Mouse (Mus musculus): ENCODE results near the gene Zdhhc13. TPM values are rescaled to one million over a fixed set of nuclear protein-coding genes. Genes with fewer than 3 reads are reported as not detected.

The Zdhhc13 gene
- polyA plus RNA-seq, 1 experiment = not detected

- no peak overlapping the region for H3K4me3 ChIP-seq (ENCODE audit: insufficient read depth, low read depth, low read length)
- no peaks in the 10 kb centered on the region for H3K4me1 ChIP-seq (ENCODE audit: control insufficient read depth, insufficient read depth, low read length)
- no peak for TF ChIP-seq POLR2A (IDR thresholded peaks at IDR 0.05; ENCODE audit: insufficient read depth, low read depth, low read length)
- no peak for TF ChIP-seq CTCF (IDR thresholded peaks at IDR 0.05; ENCODE audit: insufficient read depth, low read depth, low read length)
- no peak overlapping the region for H3K27ac ChIP-seq (ENCODE audit: insufficient read depth, low read depth, low read length)
- WGBS = 81% methylated on average over 1 of the region's 1 CpGs
Observed at GRCm38 (mm10) chr7:48760789-48761188, 28.0 kb upstream of the Zdhhc13 start.

GRCm38 (mm10) chr7:48762289-48762688, 26.5 kb upstream of the Zdhhc13 start:
- 74% methylated on average over 1 of the region's 1 CpGs for WGBS
- Histone ChIP-seq H3K4me3 (ENCODE audit: insufficient read depth, low read depth, low read length) (no peak overlapping the region), H3K4me1 (ENCODE audit: control insufficient read depth, insufficient read depth, low read length) (no peaks in the 10 kb centered on the region), H3K27ac (ENCODE audit: insufficient read depth, low read depth, low read length) (no peak overlapping the region)
- TF ChIP-seq CTCF (IDR thresholded peaks at IDR 0.05; ENCODE audit: insufficient read depth, low read depth, low read length) (no peak), POLR2A (IDR thresholded peaks at IDR 0.05; ENCODE audit: insufficient read depth, low read depth, low read length) (no peak)

DNA sequence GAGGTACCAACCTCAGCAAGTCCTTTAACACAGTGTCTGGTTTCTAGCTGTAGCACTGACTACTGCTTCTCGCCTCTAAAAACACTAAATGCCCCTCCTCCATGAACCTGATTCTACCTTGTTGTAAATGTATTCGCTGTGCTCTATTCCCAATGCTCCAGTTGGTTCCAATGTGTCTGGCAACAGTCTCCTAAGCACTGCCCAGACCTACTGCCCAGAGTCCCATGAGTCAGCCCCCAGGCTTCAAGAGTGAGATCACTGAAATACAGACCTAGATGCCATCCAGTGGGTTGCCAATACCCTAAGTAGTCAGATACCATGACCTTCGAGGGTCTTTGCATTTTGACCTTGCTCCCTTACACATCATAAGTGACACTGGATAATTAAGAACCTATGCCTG, 26.1 kb upstream of the Zdhhc13 start:
- TF ChIP-seq POLR2A (IDR thresholded peaks at IDR 0.05; ENCODE audit: insufficient read depth, low read depth, low read length) = no peak
- TF ChIP-seq CTCF (IDR thresholded peaks at IDR 0.05; ENCODE audit: insufficient read depth, low read depth, low read length) = no peak
- no peak overlapping the region for H3K4me3 ChIP-seq (ENCODE audit: insufficient read depth, low read depth, low read length)
- no peak overlapping the region for H3K27ac ChIP-seq (ENCODE audit: insufficient read depth, low read depth, low read length)
- WGBS = 84% methylated on average over 3 of the region's 3 CpGs
- no peaks in the 10 kb centered on the region for H3K4me1 ChIP-seq (ENCODE audit: control insufficient read depth, insufficient read depth, low read length)

DNA sequence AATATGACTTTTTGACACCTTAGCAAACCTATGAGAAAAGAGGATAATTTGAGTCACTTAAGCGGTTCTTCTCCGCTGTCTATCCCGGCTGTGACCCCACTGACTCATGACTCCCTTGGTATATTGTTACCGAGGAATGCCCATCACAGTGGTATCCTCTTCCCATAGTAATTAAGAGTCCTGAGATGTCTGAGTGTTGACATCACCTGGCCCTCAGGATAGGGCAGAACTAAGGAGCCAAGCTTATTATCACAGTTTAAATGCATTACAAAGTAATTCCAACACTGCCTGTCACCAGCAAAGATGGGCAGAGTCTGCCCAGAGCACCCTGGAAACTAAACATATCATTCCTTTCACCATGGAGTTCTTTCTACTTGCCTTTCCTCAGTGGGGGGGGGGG, 22.8 kb upstream of the Zdhhc13 start:
- TF ChIP-seq POLR2A (IDR thresholded peaks at IDR 0.05; ENCODE audit: insufficient read depth, low read depth, low read length) = no peak
- no peak for TF ChIP-seq CTCF (IDR thresholded peaks at IDR 0.05; ENCODE audit: insufficient read depth, low read depth, low read length)
- H3K4me3 ChIP-seq (ENCODE audit: insufficient read depth, low read depth, low read length) = no peak overlapping the region
- H3K4me1 ChIP-seq (ENCODE audit: control insufficient read depth, insufficient read depth, low read length) = no peaks in the 10 kb centered on the region
- H3K27ac ChIP-seq (ENCODE audit: insufficient read depth, low read depth, low read length) = no peak overlapping the region
- 91% methylated on average over 4 of the region's 4 CpGs for WGBS

- no peak overlapping the region for H3K4me3 ChIP-seq (ENCODE audit: insufficient read depth, low read depth, low read length)
- H3K4me1 ChIP-seq (ENCODE audit: control insufficient read depth, insufficient read depth, low read length) = no peaks in the 10 kb centered on the region
- no peak overlapping the region for H3K27ac ChIP-seq (ENCODE audit: insufficient read depth, low read depth, low read length)
- WGBS = 50% methylated on average over 1 of the region's 1 CpGs
- no peak for TF ChIP-seq CTCF (IDR thresholded peaks at IDR 0.05; ENCODE audit: insufficient read depth, low read depth, low read length)
- TF ChIP-seq POLR2A (IDR thresholded peaks at IDR 0.05; ENCODE audit: insufficient read depth, low read depth, low read length) = no peak
Observed at GRCm38 (mm10) chr7:48769721-48770120, 19.1 kb upstream of the Zdhhc13 start.

DNA sequence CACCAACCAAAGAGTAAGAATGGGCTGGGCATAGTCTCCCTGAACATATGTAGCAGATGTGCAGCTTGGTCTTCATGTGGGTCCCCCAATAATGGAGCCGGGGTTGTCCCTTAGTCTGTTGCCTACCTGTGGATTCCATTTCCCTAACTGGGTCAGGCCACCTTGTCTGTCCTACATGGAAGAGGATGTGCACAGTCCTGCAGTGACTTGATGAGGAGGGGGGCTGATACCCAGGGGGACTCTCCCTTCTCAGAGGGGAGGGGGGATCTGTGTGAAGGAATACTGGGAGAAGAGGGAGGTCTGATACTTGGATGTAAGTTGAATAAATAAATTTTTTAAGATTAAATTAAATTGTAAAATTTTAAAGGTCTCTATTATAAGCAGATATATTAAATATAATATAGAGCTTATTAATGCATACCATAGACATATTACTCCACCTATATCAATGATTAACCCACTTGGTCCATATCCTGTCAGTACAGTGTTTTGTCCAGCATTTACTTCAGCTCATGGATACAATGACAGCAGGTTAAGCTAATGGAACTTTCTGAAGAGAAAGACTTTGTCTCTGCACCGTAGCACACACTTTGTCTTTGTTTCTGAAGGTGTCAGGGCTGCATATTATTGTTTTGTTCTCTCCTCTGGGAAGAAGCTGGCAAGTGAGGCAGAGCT, 16.6 kb upstream of the Zdhhc13 start:
- WGBS = 85% methylated on average over 2 of the region's 2 CpGs
- Histone ChIP-seq H3K27ac (ENCODE audit: insufficient read depth, low read depth, low read length) (no peak overlapping the region), H3K4me1 (ENCODE audit: control insufficient read depth, insufficient read depth, low read length) (no peaks in the 10 kb centered on the region), H3K4me3 (ENCODE audit: insufficient read depth, low read depth, low read length) (no peak overlapping the region)
- TF ChIP-seq CTCF (IDR thresholded peaks at IDR 0.05; ENCODE audit: insufficient read depth, low read depth, low read length) (no peak), POLR2A (IDR thresholded peaks at IDR 0.05; ENCODE audit: insufficient read depth, low read depth, low read length) (no peak)

- H3K4me3 ChIP-seq (ENCODE audit: insufficient read depth, low read depth, low read length) = no peak overlapping the region
- H3K27ac ChIP-seq (ENCODE audit: insufficient read depth, low read depth, low read length) = no peak overlapping the region
- WGBS = 89% methylated on average over 5 of the region's 5 CpGs
- no peaks in the 10 kb centered on the region for H3K4me1 ChIP-seq (ENCODE audit: control insufficient read depth, insufficient read depth, low read length)
- no peak for TF ChIP-seq POLR2A (IDR thresholded peaks at IDR 0.05; ENCODE audit: insufficient read depth, low read depth, low read length)
- TF ChIP-seq CTCF (IDR thresholded peaks at IDR 0.05; ENCODE audit: insufficient read depth, low read depth, low read length) = no peak
Observed at GRCm38 (mm10) chr7:48773333-48773732, 15.5 kb upstream of the Zdhhc13 start.

DNA sequence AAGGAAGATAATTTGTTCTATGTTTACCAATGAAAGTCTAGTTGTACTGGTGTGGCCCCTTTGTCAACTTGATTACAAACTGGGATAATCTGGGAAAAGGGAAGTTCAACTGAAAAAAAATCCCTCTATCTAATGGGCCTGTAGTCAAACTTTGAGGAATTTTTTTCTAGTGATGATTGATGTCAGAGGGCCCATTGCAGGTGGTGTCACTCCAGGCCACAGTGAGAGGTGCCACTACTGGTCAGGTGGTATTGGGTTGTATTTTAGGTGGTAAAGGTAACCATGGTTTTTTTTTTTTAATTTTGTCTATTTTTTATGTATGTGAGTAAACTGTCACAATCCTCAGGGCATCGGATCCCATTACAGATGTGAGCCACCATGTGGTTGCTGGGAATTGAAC, 14.2 kb upstream of the Zdhhc13 start:
- Histone ChIP-seq H3K4me3 (ENCODE audit: insufficient read depth, low read depth, low read length) (no peak overlapping the region), H3K4me1 (ENCODE audit: control insufficient read depth, insufficient read depth, low read length) (no peaks in the 10 kb centered on the region), H3K27ac (ENCODE audit: insufficient read depth, low read depth, low read length) (no peak overlapping the region)
- TF ChIP-seq POLR2A (IDR thresholded peaks at IDR 0.05; ENCODE audit: insufficient read depth, low read depth, low read length) = no peak
- no peak for TF ChIP-seq CTCF (IDR thresholded peaks at IDR 0.05; ENCODE audit: insufficient read depth, low read depth, low read length)
- 96% methylated on average over 1 of the region's 1 CpGs for WGBS

DNA sequence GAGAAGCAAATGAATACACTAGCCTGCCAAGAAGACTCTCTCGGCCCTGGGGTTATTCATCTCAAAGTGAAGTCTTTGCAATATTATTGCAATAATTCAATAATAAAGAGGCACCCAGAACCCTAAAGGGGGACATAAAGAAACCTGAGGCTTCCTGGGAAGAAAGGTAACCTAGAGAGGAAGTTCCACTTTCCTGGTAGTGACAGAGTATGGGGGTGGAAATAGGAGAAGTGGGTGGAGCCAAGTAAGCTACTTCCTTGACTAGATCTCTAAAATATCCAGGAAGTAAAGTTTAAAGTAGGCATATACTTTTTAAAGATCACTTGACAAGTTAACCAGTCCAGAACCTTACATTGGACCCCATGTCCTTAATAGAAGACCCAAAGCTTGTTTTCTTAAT, 13.4 kb upstream of the Zdhhc13 start:
- no peak for TF ChIP-seq CTCF (IDR thresholded peaks at IDR 0.05; ENCODE audit: insufficient read depth, low read depth, low read length)

More for the DNA sequence above, 13.4 kb upstream of the Zdhhc13 start:
- Histone ChIP-seq H3K27ac (ENCODE audit: insufficient read depth, low read depth, low read length) (no peak overlapping the region), H3K4me1 (ENCODE audit: control insufficient read depth, insufficient read depth, low read length) (no peaks in the 10 kb centered on the region), H3K4me3 (ENCODE audit: insufficient read depth, low read depth, low read length) (no peak overlapping the region)
- 88% methylated on average over 1 of the region's 1 CpGs for WGBS

Measured in olfactory bulb, adult 2 months (tissue).